In the genomic region with DNA sequence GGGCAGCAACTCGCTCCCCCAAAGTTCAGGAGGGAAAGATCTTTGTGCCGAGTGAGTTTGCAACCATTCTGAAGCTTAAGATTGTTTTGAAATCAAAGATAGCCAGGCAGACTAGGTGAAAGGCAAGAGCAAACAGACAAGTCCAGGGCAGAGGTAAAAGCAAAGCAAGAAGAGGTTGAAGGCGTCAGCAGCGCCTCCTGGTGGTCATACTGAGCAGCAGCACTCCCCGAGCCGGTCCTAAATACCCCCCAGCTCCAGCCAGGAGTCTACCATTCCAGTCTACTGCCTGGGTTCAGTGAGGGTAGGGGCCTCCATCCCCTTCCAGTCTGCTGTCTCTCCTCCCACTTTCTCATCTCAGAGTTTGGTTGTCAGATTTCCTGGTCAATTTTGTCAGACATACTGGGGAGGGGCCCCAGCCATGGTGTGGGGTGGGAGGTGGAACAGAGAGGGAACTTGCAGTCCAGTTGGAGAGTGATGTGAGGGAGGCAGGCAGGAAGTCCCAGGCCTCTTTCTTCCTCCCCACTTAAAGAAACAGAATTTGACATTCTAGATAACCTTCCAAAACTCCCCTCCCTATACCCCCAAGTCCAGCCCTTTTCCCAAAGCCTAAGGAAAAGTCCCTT, we compare ENCODE assay signal across 8 mouse cellular contexts. TPM values are rescaled to one million over a fixed set of nuclear protein-coding genes. Genes with fewer than 3 reads are reported as not detected.
DNase-seq lines count a peak whose midpoint lies in the region; ATAC-seq and TF ChIP-seq lines count a peak whose summit lies in the region.

No protein-coding gene starts in this region.

- no peak for TF ChIP-seq EP300 in liver, embryonic 14.5 days (IDR thresholded peaks at IDR 0.05; ENCODE audit: low read depth)

- no peak for ATAC-seq in embryonic facial prominence, embryonic 11.5 days (replicated peaks; ENCODE audit: insufficient number of reproducible peaks, low FRiP score, low TSS enrichment, low read depth)
- no peak for ATAC-seq in intestine, embryonic 14.5 days (replicated peaks; ENCODE audit: low FRiP score, low TSS enrichment, low read depth)
- no peak for ATAC-seq in liver, embryonic 14.5 days (ENCODE audit: insufficient read depth)

- H3K27me3 ChIP-seq in embryonic facial prominence, embryonic 11.5 days (ENCODE audit: control insufficient read depth, insufficient read depth, low read length) = no peaks in the 10 kb centered on the region
- H3K27me3 ChIP-seq in intestine, embryonic 14.5 days (replicated peaks; ENCODE audit: control insufficient read depth, insufficient read depth, low read length) = no peaks in the 10 kb centered on the region
- no peaks in the 10 kb centered on the region for H3K27me3 ChIP-seq in liver, embryonic 14.5 days (ENCODE audit: control insufficient read depth, insufficient read depth, low read length)

- no peak overlapping the region for H3K27ac ChIP-seq in embryonic facial prominence, embryonic 11.5 days (replicated peaks; ENCODE audit: low read depth, low read length)
- peak overlapping the region; percentile 43; the same call in 1 of the 2 replicates for H3K27ac ChIP-seq in intestine, embryonic 14.5 days (ENCODE audit: low read depth)
- no peak overlapping the region for H3K27ac ChIP-seq in liver, embryonic 14.5 days

- no peak overlapping the region for H3K9ac ChIP-seq in embryonic facial prominence, embryonic 11.5 days (replicated peaks; ENCODE audit: low read length)
- H3K9ac ChIP-seq in intestine, embryonic 14.5 days (ENCODE audit: low read length) = no peak overlapping the region
- no peak overlapping the region for H3K9ac ChIP-seq in liver, embryonic 14.5 days (replicated peaks)

- peak; percentile 51 for DNase-seq in left cerebral cortex, postnatal 4 days
- DNase-seq in left cerebral cortex, postnatal 25 days (ENCODE audit: low spot score in 2 of 2) = no peak
- DNase-seq in R1 (ENCODE audit: low read depth, low spot score) = peak; percentile 82
- peak; percentile 82 for DNase-seq in embryonic facial prominence, embryonic 11.5 days (ENCODE audit: low spot score)
- DNase-seq in intestine, embryonic 14.5 days (ENCODE audit: low spot score) = peak; percentile 75
- peak; percentile 14 to 36 (median 20) for DNase-seq in liver, embryonic 14.5 days (ENCODE audit: low read depth in 3 of 3, low spot score in 3 of 3)
- DNase-seq in skeletal muscle tissue, adult 2 months (ENCODE audit: low read depth, low spot score) = peak; percentile 66
- no peak for DNase-seq in cerebellum, adult 9-10 months

- no peak overlapping the region for H3K4me3 ChIP-seq in embryonic facial prominence, embryonic 11.5 days (ENCODE audit: low read depth, low read length)
- H3K4me3 ChIP-seq in intestine, embryonic 14.5 days (ENCODE audit: low read depth, low read length) = no peak overlapping the region
- H3K4me3 ChIP-seq in liver, embryonic 14.5 days (ENCODE audit: insufficient read depth in 1 of 2, low read depth in 2 of 2, low read length in 2 of 2) = no peak overlapping the region

- peak; percentile 92 for TF ChIP-seq CTCF in liver, embryonic 14.5 days (IDR thresholded peaks at IDR 0.05; ENCODE audit: low read depth)

- no peak overlapping the region for H3K4me2 ChIP-seq in embryonic facial prominence, embryonic 11.5 days (ENCODE audit: low read depth, low read length)
- no peak overlapping the region for H3K4me2 ChIP-seq in intestine, embryonic 14.5 days (ENCODE audit: low read length)
- no peak overlapping the region for H3K4me2 ChIP-seq in liver, embryonic 14.5 days (ENCODE audit: low read depth)

- 14% methylated on average over 6 of the region's 6 CpGs for WGBS in embryonic facial prominence, embryonic 11.5 days
- WGBS in intestine, embryonic 14.5 days = 14% methylated on average over 6 of the region's 6 CpGs
- 10% methylated on average over 6 of the region's 6 CpGs for WGBS in liver, embryonic 14.5 days (ENCODE audit: insufficient replicate concordance)

- intact Hi-C loops in left cerebral cortex, postnatal 4 days (cut with DNase I) = no loop called here
- intact Hi-C loops in left cerebral cortex, postnatal 25 days (cut with DNase I) = no loop called here

- H3K9me3 ChIP-seq in embryonic facial prominence, embryonic 11.5 days (replicated peaks; ENCODE audit: control insufficient read depth, low read length) = no peaks in the 10 kb centered on the region
- H3K9me3 ChIP-seq in intestine, embryonic 14.5 days (ENCODE audit: control insufficient read depth, low read length) = no peaks in the 10 kb centered on the region
- H3K9me3 ChIP-seq in liver, embryonic 14.5 days (ENCODE audit: control insufficient read depth, low read length) = no peaks in the 10 kb centered on the region

- H3K36me3 ChIP-seq in embryonic facial prominence, embryonic 11.5 days (replicated peaks; ENCODE audit: control insufficient read depth, insufficient read depth, low read depth, low read length) = no peaks in the 10 kb centered on the region
- no peaks in the 10 kb centered on the region for H3K36me3 ChIP-seq in intestine, embryonic 14.5 days (ENCODE audit: control insufficient read depth, insufficient read depth, low read length)
- no peaks in the 10 kb centered on the region for H3K36me3 ChIP-seq in liver, embryonic 14.5 days (replicated peaks; ENCODE audit: control insufficient read depth, insufficient read depth, low read depth)

- H3K4me1 ChIP-seq in embryonic facial prominence, embryonic 11.5 days (ENCODE audit: control insufficient read depth, insufficient read depth, low read length) = peaks cover 3% of the 10 kb centered on the region; the same call in 1 of the 2 replicates
- H3K4me1 ChIP-seq in intestine, embryonic 14.5 days (replicated peaks; ENCODE audit: control insufficient read depth, insufficient read depth, low read length) = peaks cover 18% of the 10 kb centered on the region
- H3K4me1 ChIP-seq in liver, embryonic 14.5 days (replicated peaks; ENCODE audit: control insufficient read depth in 2 of 2, insufficient read depth in 2 of 2, low read length in 1 of 2) = peaks cover 0 to 14% of the 10 kb centered on the region in 2 experiments; a peak in 2 of 4 replicates

RNA-seq across cellular contexts. Expression of a gene that starts 41.3 kb away (rescaled TPM):
- total RNA-seq in left cerebral cortex, postnatal 4 days (2021) = 10 to 100 TPM; 19.6 to 21.4 TPM
- 10 to 100 TPM; 35.1 to 40.3 TPM for total RNA-seq in left cerebral cortex, postnatal 25 days (2021)
- polyA plus RNA-seq in embryonic facial prominence, embryonic 11.5 days (2014; fragmentation: Nextera tagmentation; extraction: Ambion mirVana) = 21.1 and 21.6 TPM in 2 replicates
- polyA plus RNA-seq in intestine, embryonic 14.5 days (2014; fragmentation: Nextera tagmentation; extraction: Ambion mirVana) = 27.2 and 28.7 TPM in 2 replicates
- 7.2 and 8.7 TPM in 2 replicates for polyA plus RNA-seq in liver, embryonic 14.5 days (2012; rRNA removed)
- polyA plus RNA-seq in liver, embryonic 14.5 days (2014; fragmentation: Nextera tagmentation; extraction: Ambion mirVana) = 15.7 and 20.8 TPM in 2 replicates

RNA-seq across cellular contexts. Expression of a gene that starts 42.4 kb away (rescaled TPM):
- total RNA-seq in left cerebral cortex, postnatal 4 days (2021) = under 1 TPM in 1 of 2 experiments, not detected in 1; 0.20 TPM
- total RNA-seq in left cerebral cortex, postnatal 25 days (2021) = not detected
- 0.11 and 0.28 TPM in 2 replicates for polyA plus RNA-seq in embryonic facial prominence, embryonic 11.5 days (2014; fragmentation: Nextera tagmentation; extraction: Ambion mirVana)
- polyA plus RNA-seq in intestine, embryonic 14.5 days (2014; fragmentation: Nextera tagmentation; extraction: Ambion mirVana) = 0.08 and 0.42 TPM in 2 replicates
- polyA plus RNA-seq in liver, embryonic 14.5 days (2012; rRNA removed) = 0.02 and 0.09 TPM in 2 replicates
- polyA plus RNA-seq in liver, embryonic 14.5 days (2014; fragmentation: Nextera tagmentation; extraction: Ambion mirVana) = 0.04 TPM in 1 of 2 replicates, not detected in the other

Comparison
In these comparisons a context has a peak if more than half of its experiments do, and no peak if none do; other contexts are left out.
1. DNase-seq: peak in left cerebral cortex, postnatal 4 days (single experiment), R1 (single experiment), embryonic facial prominence, embryonic 11.5 days (single experiment), intestine, embryonic 14.5 days (single experiment), liver, embryonic 14.5 days (3 of 3) and skeletal muscle tissue, adult 2 months (single experiment); none in left cerebral cortex, postnatal 25 days (0 of 2) and cerebellum, adult 9-10 months (single experiment).